Mouse (Mus musculus) liver, embryonic 18 days (tissue): ENCODE results near the gene Olfr220. TPM values are rescaled to one million over a fixed set of nuclear protein-coding genes. Genes with fewer than 3 reads are reported as not detected.

Experiments
- polyA plus RNA-seq: library from polyadenylated mRNA; depleted of rRNA; stranded (reverse); fragments of >200 nt; gene quantifications from 2 replicates; pipeline ENCODE4 v1.2.3, GENCODE M21; 2012; rRNA removed

The Olfr220 gene
- not detected in 2 replicates for polyA plus RNA-seq

DNA sequence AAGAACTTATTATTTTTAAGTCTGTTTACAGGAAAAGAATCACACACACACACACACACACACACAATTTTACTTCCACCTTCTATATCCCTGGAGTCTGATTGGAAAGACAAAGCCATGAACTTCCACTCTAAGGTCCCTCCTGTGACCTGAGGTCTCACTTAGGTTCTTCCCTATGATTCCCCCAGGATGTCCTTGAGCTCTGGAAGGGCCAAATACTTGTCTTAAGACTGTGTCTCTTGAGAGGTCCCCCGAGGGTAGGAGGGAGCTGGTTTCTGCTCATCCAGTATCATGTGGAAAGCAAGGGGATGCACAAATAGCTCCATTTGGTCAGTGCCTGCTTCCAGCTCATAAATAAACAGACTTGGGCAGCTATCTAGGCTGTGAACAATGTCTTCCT, at the start of gene Olfr220:
Gene Olfr220 (plus strand): TSS at position 301 of the 400 bp plus-strand sequence.

DNA sequence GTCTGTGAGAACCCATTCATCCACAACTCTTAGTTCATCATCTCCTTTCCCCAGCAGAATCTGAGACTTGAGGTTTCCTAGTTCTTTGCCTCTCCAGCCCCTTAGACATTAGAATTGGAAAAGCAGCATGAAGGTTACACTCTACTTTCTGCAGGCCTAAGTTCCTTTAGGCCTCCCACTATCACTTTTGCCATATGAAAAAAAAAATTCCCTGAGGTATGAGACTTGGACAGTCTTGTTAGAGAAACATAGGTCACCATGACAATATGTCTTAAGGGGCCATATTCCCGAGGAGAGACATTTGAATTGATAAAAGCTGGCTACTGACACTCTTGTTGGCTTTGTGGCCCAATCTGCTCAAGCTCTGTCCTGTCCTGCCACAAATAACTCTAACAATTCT, 18.1 kb upstream of the Olfr220 start, which contains the start of gene Olfr414:
Gene Olfr414 (plus strand): TSS at position 301 of the 400 bp plus-strand sequence.

Other genes with a start within 250 kb of the Olfr220 start
- not detected in 2 replicates for gene Olfr419, start 190.0 kb upstream of the Olfr220 start, polyA plus RNA-seq
- gene Mptx1, start 111.6 kb upstream of the Olfr220 start, polyA plus RNA-seq = not detected in 2 replicates
- gene Olfr417, start 77.0 kb upstream of the Olfr220 start, polyA plus RNA-seq = not detected in 2 replicates
- 0.05 TPM in 1 of 2 replicates, not detected in the other for gene Olfr248, start 51.0 kb upstream of the Olfr220 start, polyA plus RNA-seq
- 0.06 TPM in 1 of 2 replicates, not detected in the other for gene Olfr414, start 18.0 kb upstream of the Olfr220 start, polyA plus RNA-seq
- 0.05 and 0.07 TPM in 2 replicates for gene Fmn2, start 59.7 kb downstream of the Olfr220 start, polyA plus RNA-seq